Mouse (Mus musculus): ENCODE data around the gene Polr2l. TPM values are rescaled to one million over a fixed set of nuclear protein-coding genes. Genes with fewer than 3 reads are reported as not detected.

The Polr2l gene
- polyA plus RNA-seq, 1 experiment, result 39.3 TPM

GRCm38 (mm10) chr7:141487141-141487540 is 12.2 kb upstream of the Polr2l start:
- H3K27me3 ChIP-seq (ENCODE audit: control insufficient read depth, insufficient read depth, low read length), result peaks cover 4% of the 10 kb centered on the region; the same call in 1 of the 2 replicates
- WGBS, result 97% methylated on average over 7 of the region's 7 CpGs
- no peak for DNase-seq
- TF ChIP-seq CTCF (IDR thresholded peaks at IDR 0.05; ENCODE audit: borderline replicate concordance, control insufficient read depth, extremely low read depth, insufficient read depth, low read length, poor library complexity) (no peak), POLR2A (IDR thresholded peaks at IDR 0.05; ENCODE audit: control insufficient read depth, extremely low read depth, insufficient read depth, low read length, poor library complexity) (no peak)
- peaks cover 5% of the 10 kb centered on the region for H3K4me1 ChIP-seq (replicated peaks; ENCODE audit: control insufficient read depth, insufficient read depth, low read length)
- no peak overlapping the region for H3K27ac ChIP-seq (ENCODE audit: control insufficient read depth, insufficient read depth, low read length)
- H3K4me3 ChIP-seq (ENCODE audit: control insufficient read depth, insufficient read depth, low read length), result no peak overlapping the region
- no peaks in the 10 kb centered on the region for H3K36me3 ChIP-seq (ENCODE audit: control insufficient read depth, insufficient read depth, low read length)

DNA sequence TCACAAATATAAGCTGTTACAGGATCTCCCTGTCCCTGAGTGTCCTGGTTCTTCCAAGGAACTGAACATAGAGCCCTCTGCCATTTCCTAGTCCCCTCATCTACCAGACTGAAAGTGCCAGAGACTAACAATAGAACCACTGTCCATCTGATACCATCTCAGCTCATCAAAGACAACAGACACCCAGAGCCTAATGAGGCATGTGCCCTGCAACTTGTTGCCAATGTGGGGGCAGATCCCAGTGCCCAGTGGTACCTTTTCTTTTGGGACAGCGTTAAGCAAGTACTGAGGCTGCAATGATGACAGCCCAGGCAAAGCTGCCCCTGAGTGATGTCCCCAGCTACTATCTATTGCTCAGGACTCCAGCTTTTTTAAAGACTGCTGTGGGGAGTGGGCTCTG is 11.3 kb upstream of the Polr2l start:
- H3K27me3 ChIP-seq (ENCODE audit: control insufficient read depth, insufficient read depth, low read length), result peaks cover 11% of the 10 kb centered on the region; the same call in 1 of the 2 replicates
- no peak for DNase-seq
- no peaks in the 10 kb centered on the region for H3K36me3 ChIP-seq (ENCODE audit: control insufficient read depth, insufficient read depth, low read length)
- no peak for TF ChIP-seq CTCF (IDR thresholded peaks at IDR 0.05; ENCODE audit: borderline replicate concordance, control insufficient read depth, extremely low read depth, insufficient read depth, low read length, poor library complexity)
- TF ChIP-seq POLR2A (IDR thresholded peaks at IDR 0.05; ENCODE audit: control insufficient read depth, extremely low read depth, insufficient read depth, low read length, poor library complexity), result no peak
- H3K4me3 ChIP-seq (ENCODE audit: control insufficient read depth, insufficient read depth, low read length), result no peak overlapping the region
- H3K4me1 ChIP-seq (replicated peaks; ENCODE audit: control insufficient read depth, insufficient read depth, low read length), result peaks cover 13% of the 10 kb centered on the region
- no peak overlapping the region for H3K27ac ChIP-seq (ENCODE audit: control insufficient read depth, insufficient read depth, low read length)
- 95% methylated on average over 1 of the region's 1 CpGs for WGBS

DNA sequence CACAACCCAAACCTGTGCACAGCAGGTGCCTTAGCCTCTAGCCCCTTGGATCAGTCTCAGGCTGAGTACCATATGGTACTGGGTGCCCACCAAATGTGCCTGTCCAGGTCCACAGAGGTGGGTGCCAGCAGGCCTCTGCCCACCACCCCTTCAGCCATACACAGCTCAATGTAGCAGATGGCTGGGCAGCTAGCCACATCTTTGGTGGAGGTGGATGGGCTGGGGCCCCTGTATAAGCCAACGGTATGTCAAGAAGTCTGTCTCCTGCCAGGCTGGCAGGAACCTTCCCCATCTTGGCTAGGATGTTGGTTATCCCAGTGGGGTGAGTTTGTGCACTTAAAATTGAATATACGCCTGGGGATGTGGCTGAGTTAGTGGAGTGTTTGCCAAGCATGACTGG is 10.7 kb upstream of the Polr2l start:
- Histone ChIP-seq H3K36me3 (ENCODE audit: control insufficient read depth, insufficient read depth, low read length) (no peaks in the 10 kb centered on the region), H3K4me3 (ENCODE audit: control insufficient read depth, insufficient read depth, low read length) (no peak overlapping the region), H3K27ac (ENCODE audit: control insufficient read depth, insufficient read depth, low read length) (no peak overlapping the region), H3K27me3 (ENCODE audit: control insufficient read depth, insufficient read depth, low read length) (peaks cover 11% of the 10 kb centered on the region; the same call in 1 of the 2 replicates), H3K4me1 (replicated peaks; ENCODE audit: control insufficient read depth, insufficient read depth, low read length) (peaks cover 17% of the 10 kb centered on the region)
- TF ChIP-seq POLR2A (IDR thresholded peaks at IDR 0.05; ENCODE audit: control insufficient read depth, extremely low read depth, insufficient read depth, low read length, poor library complexity) (no peak), CTCF (IDR thresholded peaks at IDR 0.05; ENCODE audit: borderline replicate concordance, control insufficient read depth, extremely low read depth, insufficient read depth, low read length, poor library complexity) (no peak)
- WGBS, result 97% methylated on average over 2 of the region's 2 CpGs
- no peak for DNase-seq

GRCm38 (mm10) chr7:141485186-141485585 is 10.3 kb upstream of the Polr2l start:
- 94% methylated on average over 2 of the region's 2 CpGs for WGBS

GRCm38 (mm10) chr7:141484186-141485120 is 9.5 kb upstream of the Polr2l start:
- peaks cover 17% of the 10 kb centered on the region for H3K4me1 ChIP-seq (replicated peaks; ENCODE audit: control insufficient read depth, insufficient read depth, low read length)
- no peak for DNase-seq
- TF ChIP-seq CTCF (IDR thresholded peaks at IDR 0.05; ENCODE audit: borderline replicate concordance, control insufficient read depth, extremely low read depth, insufficient read depth, low read length, poor library complexity) (no peak), POLR2A (IDR thresholded peaks at IDR 0.05; ENCODE audit: control insufficient read depth, extremely low read depth, insufficient read depth, low read length, poor library complexity) (no peak)
- no peaks in the 10 kb centered on the region for H3K36me3 ChIP-seq (ENCODE audit: control insufficient read depth, insufficient read depth, low read length)
- no peak overlapping the region for H3K4me3 ChIP-seq (ENCODE audit: control insufficient read depth, insufficient read depth, low read length)
- WGBS, result 83% methylated on average over 5 of the region's 5 CpGs
- H3K27me3 ChIP-seq (ENCODE audit: control insufficient read depth, insufficient read depth, low read length), result peaks cover 11% of the 10 kb centered on the region; the same call in 1 of the 2 replicates
- no peak overlapping the region for H3K27ac ChIP-seq (ENCODE audit: control insufficient read depth, insufficient read depth, low read length)

More at GRCm38 (mm10) chr7:141485186-141485585, 10.3 kb upstream of the Polr2l start:
- Histone ChIP-seq H3K27ac (ENCODE audit: control insufficient read depth, insufficient read depth, low read length) (no peak overlapping the region), H3K4me3 (ENCODE audit: control insufficient read depth, insufficient read depth, low read length) (no peak overlapping the region), H3K4me1 (replicated peaks; ENCODE audit: control insufficient read depth, insufficient read depth, low read length) (peaks cover 17% of the 10 kb centered on the region), H3K27me3 (ENCODE audit: control insufficient read depth, insufficient read depth, low read length) (peaks cover 11% of the 10 kb centered on the region; the same call in 1 of the 2 replicates), H3K36me3 (ENCODE audit: control insufficient read depth, insufficient read depth, low read length) (no peaks in the 10 kb centered on the region)
- TF ChIP-seq CTCF (IDR thresholded peaks at IDR 0.05; ENCODE audit: borderline replicate concordance, control insufficient read depth, extremely low read depth, insufficient read depth, low read length, poor library complexity) (no peak), POLR2A (IDR thresholded peaks at IDR 0.05; ENCODE audit: control insufficient read depth, extremely low read depth, insufficient read depth, low read length, poor library complexity) (no peak)
- DNase-seq, result no peak

DNA sequence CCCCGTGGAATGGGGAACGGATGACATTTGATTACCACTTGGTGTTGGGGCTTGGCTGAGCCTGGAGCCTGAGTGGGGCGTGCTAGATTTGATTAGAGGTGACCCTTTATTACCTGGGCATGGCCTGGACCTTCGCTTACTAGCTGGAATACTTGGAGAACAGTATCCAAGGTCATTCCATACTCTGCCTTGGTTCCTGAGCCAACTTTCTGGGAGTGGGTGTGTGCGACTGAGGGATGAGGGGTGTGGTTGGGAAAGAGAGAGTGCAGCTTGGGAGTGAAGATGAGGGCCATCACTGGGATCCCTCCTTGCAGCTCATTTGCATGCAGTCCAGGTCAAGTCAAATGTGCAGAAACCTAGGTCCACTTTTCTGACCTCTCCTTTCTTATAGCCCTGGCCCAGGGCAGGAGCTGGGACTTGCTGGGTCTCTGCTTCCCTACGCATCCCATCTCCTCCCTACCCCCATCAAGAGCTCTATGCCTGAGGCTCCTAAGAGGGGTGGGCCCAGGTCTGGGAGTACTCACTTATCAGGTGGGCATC is 8.3 kb upstream of the Polr2l start:
- H3K36me3 ChIP-seq (ENCODE audit: control insufficient read depth, insufficient read depth, low read length), result no peaks in the 10 kb centered on the region
- TF ChIP-seq POLR2A (IDR thresholded peaks at IDR 0.05; ENCODE audit: control insufficient read depth, extremely low read depth, insufficient read depth, low read length, poor library complexity), result no peak
- peaks cover 21% of the 10 kb centered on the region for H3K4me1 ChIP-seq (replicated peaks; ENCODE audit: control insufficient read depth, insufficient read depth, low read length)
- DNase-seq, result no peak
- H3K4me3 ChIP-seq (ENCODE audit: control insufficient read depth, insufficient read depth, low read length), result no peak overlapping the region
- no peak overlapping the region for H3K27ac ChIP-seq (ENCODE audit: control insufficient read depth, insufficient read depth, low read length)
- H3K27me3 ChIP-seq (ENCODE audit: control insufficient read depth, insufficient read depth, low read length), result peaks cover 11% of the 10 kb centered on the region; the same call in 1 of the 2 replicates
- WGBS, result 95% methylated on average over 6 of the region's 6 CpGs

Measured in thymus, adult 2 months (tissue).